Mouse (Mus musculus): ENCODE measurements around the gene Rxra.

GRCm38 (mm10) chr2:27676478-27677325, 462 bp downstream of the Rxra start:
- TF ChIP-seq CTCF (IDR thresholded peaks at IDR 0.05; ENCODE audit: low read depth, low read length) = no peak
- no peak for TF ChIP-seq GATA1 (IDR thresholded peaks at IDR 0.05; ENCODE audit: borderline replicate concordance, low read length)
- TF ChIP-seq TAL1 (conservative IDR thresholded peaks at IDR 0.05; ENCODE audit: low read depth, low read length) = no peak
- no peak for TF ChIP-seq GATA2 (IDR thresholded peaks at IDR 0.05; ENCODE audit: borderline replicate concordance, low read depth, low read length)
